Mouse (Mus musculus): Measurements from ENCODE around the gene Tnfrsf8. TPM values are rescaled to one million over a fixed set of nuclear protein-coding genes. Genes with fewer than 3 reads are reported as not detected.

The Tnfrsf8 gene
- polyA plus RNA-seq, 1 experiment, result not detected

GRCm38 (mm10) chr4:145319274-145320226, 4.6 kb upstream of the Tnfrsf8 start:
- TF ChIP-seq GATA1 (IDR thresholded peaks at IDR 0.05; ENCODE audit: low read length), result no peak

DNA sequence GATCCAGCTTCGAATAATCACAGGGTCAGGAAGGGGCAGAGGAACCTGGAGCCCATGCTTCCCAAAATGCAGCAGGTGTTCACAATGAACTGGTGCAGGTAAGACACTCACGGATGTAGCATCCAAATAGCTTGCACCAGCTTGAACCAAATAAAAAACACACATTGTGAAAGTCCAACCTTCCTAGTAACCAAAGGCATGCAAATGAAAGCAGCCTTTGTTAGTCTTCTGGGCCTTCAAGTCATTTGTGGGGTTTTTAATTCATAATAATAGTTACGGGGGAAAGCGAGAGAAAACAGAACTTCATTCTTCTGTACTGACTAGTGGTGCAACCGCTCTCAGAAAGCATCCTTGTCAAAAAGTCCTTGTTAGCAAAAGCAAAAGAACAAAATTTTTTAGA, 1.7 kb upstream of the Tnfrsf8 start:
- TF ChIP-seq GATA1 (IDR thresholded peaks at IDR 0.05; ENCODE audit: low read length), result no peak

DNA sequence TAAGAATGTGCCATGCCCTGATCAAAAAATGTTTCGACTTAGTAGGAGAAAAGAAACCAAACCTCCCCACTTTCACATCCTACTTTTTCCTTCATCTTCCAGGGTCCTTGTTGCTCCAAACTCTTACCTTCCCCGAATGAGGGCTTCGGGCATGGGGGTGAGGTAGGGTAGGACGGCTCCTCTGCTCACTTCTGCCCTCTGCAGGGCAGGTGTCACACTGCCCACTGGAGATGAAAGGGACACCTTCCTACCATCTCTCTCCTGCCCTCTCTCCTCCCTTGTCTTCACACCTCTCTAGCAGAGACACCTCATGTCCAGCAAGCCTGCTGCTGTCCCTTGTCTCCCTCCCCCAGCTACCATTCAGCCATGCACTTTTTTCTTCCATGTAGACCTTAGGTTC, 998 bp downstream of the Tnfrsf8 start:
- no peak for TF ChIP-seq GATA1 (IDR thresholded peaks at IDR 0.05; ENCODE audit: low read length)

- TF ChIP-seq GATA1 (IDR thresholded peaks at IDR 0.05; ENCODE audit: low read length), result no peak
Measured at GRCm38 (mm10) chr4:145313256-145313655, 1.7 kb downstream of the Tnfrsf8 start.

DNA sequence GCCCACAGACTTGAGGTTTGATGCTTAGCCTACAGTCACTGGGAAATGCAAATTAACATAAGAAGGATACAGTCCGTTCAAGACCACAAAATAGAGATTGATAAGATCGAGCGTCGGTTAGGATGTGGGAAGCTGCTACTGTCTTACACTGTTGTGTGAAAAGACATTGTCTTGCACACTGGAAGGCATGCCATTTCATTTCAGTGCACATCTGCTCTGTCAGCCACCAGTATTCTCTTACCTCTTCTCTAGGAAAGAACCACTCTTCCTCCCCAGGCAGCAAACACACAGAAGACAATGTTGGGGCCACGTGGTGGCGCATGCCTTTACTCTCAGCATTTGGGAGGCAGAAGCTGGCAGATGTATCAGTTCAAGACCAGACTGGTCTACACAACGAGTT, 2.4 kb downstream of the Tnfrsf8 start:
- no peak for TF ChIP-seq GATA1 (IDR thresholded peaks at IDR 0.05; ENCODE audit: low read length)

- TF ChIP-seq GATA1 (IDR thresholded peaks at IDR 0.05; ENCODE audit: low read length), result no peak
Measured at GRCm38 (mm10) chr4:145310859-145311258, 4.1 kb downstream of the Tnfrsf8 start.

GRCm38 (mm10) chr4:145306422-145306821, 8.5 kb downstream of the Tnfrsf8 start:
- no peak for TF ChIP-seq GATA1 (IDR thresholded peaks at IDR 0.05; ENCODE audit: low read length)

DNA sequence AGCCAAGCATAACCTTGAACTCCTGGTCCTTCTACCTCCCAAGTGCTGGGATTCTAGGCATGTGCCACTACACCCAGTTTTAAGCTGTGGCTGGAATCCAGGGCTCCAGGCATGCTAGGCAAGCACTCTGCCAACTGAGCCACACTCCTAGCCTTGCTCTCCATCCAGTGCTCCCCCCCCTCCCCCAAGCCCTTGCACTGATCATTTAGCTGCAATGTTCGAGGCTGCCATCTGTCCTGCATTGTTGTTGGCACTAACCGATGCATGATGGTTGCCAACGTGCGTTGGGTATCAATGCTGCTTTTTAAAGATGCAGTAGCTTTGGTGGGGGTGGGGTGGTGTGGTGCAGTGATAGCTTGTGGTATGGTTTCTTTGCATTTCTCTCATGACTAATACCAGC, 10.9 kb downstream of the Tnfrsf8 start:
- TF ChIP-seq GATA1 (IDR thresholded peaks at IDR 0.05; ENCODE audit: low read length), result no peak

GRCm38 (mm10) chr4:145302106-145302505, 12.9 kb downstream of the Tnfrsf8 start:
- TF ChIP-seq GATA1 (IDR thresholded peaks at IDR 0.05; ENCODE audit: low read length), result no peak

GRCm38 (mm10) chr4:145300210-145300927, 14.6 kb downstream of the Tnfrsf8 start:
- TF ChIP-seq GATA1 (IDR thresholded peaks at IDR 0.05; ENCODE audit: low read length), result no peak

DNA sequence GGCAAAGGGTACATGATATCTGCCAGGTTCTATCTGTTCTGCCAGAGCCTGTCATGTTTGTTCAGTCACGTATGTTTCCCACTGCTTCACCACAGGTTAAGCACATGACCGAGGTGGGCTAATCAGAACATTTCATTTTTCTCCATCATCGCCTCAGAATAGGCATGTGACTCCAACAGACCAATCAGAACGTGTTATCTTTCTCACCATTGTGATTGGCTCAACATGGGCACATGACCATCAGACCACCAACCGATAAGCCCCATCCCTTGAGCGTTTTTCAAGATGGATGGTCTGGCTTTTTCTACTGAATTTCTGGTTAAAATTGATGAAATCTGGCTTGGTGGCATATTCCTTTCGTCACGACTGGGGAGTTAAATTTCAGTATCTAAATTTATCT, 15.6 kb downstream of the Tnfrsf8 start:
- TF ChIP-seq GATA1 (IDR thresholded peaks at IDR 0.05; ENCODE audit: low read length), result no peak

DNA sequence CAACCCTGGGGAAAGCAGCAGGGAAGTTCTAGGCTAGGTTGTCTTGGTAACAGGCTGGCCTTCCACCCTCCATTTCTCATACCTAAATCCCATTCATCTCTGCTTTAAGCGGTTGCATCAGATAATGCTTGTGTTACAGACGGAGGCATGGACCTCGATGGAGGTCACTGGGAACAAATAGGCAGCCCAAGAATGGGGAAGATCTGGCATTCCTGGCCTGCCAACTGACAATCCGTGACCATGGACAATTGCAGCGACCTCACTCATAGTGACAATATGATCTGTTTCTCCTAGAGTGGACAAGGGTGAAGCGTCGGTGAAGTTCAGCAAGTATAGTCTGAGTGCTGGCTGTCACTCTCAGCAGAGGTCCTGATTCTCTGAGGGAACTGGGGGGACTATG, 16.1 kb downstream of the Tnfrsf8 start:
- no peak for TF ChIP-seq GATA1 (IDR thresholded peaks at IDR 0.05; ENCODE audit: low read length)

- no peak for TF ChIP-seq GATA1 (IDR thresholded peaks at IDR 0.05; ENCODE audit: low read length)
Measured at GRCm38 (mm10) chr4:145295589-145296300, 19.2 kb downstream of the Tnfrsf8 start.

DNA sequence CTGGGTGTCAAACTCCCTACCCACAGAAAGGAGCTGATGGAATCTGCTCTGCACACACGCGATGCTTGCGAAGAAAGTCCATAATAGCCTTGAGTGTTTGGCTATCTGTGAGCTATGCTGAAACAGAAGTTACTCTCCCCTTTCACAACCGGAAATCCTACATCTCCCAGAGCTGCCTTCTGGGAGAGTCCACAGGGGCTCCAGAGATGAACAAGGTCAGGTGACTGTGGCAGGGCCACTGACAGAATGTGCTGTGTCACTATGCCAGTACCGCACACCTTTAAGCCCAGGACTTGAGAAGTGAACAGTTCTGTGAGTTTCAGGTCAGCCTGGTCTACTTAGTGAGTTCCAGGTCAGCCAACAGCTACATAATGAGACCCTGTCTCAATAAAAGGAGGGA, 20.4 kb downstream of the Tnfrsf8 start:
- no peak for TF ChIP-seq GATA1 (IDR thresholded peaks at IDR 0.05; ENCODE audit: low read length)

DNA sequence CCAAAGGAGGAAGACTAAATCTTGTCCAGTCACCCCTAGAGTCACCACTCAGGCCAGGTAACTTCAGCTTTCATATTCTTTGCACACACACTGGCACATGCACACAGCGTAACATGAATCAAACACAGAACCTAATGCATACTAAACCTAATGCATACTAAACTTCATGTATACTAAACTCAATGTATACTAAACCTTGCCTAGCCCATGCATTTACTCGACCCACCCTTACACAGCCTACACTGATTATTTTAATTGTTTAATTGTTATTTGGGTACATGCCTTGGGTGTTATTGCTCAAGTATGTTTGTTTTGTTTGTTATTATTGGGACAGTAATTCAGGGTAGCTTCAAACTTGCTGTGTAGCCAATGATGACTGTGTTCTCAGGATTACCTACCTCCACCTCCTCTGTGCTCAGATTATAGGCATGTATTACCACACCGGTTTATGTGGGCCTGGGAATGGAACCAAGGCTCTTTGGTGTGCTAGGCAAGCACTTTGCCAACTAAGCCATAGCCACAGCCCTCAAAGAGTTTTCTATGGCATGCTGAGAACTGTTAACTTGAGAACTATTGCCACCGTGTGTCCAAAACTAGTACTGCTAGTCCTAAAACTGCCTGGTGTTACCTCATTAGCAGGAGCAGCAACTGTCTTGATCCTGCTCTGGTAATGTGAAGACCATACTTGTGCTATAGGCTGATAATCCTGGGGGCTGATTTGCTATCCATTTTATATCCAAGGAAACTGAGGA, 28.4 kb downstream of the Tnfrsf8 start:
- TF ChIP-seq GATA1 (IDR thresholded peaks at IDR 0.05; ENCODE audit: low read length), result no peak

All from G1E-ER4 (cell line).